Mouse (Mus musculus) retina, adult 2 months (tissue): ENCODE results near the gene Pitx1.

Source experiments
- DNase-seq: peaks from one replicate; pipeline ENCODE4 v3.0.0-alpha.2; 2012; ENCODE audit warnings: low read depth, low spot score

Pitx1 gene

DNA sequence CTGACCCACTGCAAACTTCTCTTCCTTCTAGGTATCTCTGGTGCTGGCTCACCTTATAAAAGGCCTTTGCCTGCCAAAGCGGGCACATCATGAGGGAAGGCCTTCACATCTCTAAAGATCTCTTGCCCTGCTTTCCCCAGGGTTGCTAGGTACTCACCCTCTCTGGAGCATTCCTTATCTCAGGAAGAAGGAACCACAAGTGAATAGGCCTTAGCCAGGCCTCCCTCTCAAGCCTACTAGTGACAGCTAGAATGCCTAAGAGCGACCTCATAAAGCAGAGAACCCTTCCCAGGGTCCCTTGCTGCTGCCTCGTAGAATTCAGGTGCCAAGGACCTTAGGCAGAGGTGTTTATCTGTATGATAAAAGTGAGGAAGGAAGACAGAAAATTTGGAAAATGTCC, 51.7 kb downstream of the Pitx1 start, which contains the start of gene Catsper3:
Gene Catsper3, plus strand, starts transcription at position 301 of the 400 bp plus-strand sequence.
- DNase-seq = no peak

DNA sequence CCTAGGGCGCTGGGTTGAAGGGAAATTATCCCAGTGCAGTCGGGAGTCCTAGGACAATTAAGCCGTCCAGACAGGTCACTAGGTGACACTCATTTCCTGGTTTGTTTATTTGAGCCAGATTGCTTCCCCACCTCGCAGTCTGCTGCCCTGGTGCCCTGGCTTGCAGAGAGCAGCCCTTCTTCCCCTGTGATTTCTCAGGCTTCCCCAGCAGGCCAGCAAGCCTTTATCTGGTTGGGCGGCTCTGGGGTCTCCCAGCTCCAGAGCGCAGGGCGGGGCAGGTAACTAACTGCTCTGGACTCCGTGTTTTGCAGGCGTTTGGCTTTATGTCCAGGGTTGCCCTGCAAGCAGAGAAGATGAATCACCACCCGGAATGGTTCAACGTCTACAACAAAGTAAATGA, 60.9 kb downstream of the Pitx1 start:
- DNase-seq = no peak
